Mouse (Mus musculus): ENCODE results near the gene Arhgef1.

- TF ChIP-seq GATA1 (IDR thresholded peaks at IDR 0.05; ENCODE audit: low read length), result no peak
- TF ChIP-seq TAL1 (IDR thresholded peaks at IDR 0.05; ENCODE audit: low read length), result no peak
Observed at GRCm38 (mm10) chr7:24930475-24930874, 27.8 kb downstream of the Arhgef1 start.

Measured in erythroblast, embryonic 14.5 days (primary cell).